ENCODE assay signal across 8 mouse cellular contexts in genomic region chr2:30062249-30063093, GRCm38 (mm10). TPM values are rescaled to one million over a fixed set of nuclear protein-coding genes. Genes with fewer than 3 reads are reported as not detected.
A peak's percentile ranks its signal among the peaks of the same experiment; 100 is the strongest.
DNase-seq lines count a peak whose midpoint lies in the region; ATAC-seq and TF ChIP-seq lines count a peak whose summit lies in the region.

No protein-coding gene starts in this region.

- peaks cover 8% of the 10 kb centered on the region; the same call in 1 of the 2 replicates for H3K4me1 ChIP-seq in forebrain, postnatal 0 days (ENCODE audit: insufficient read depth)
- peaks cover 31% of the 10 kb centered on the region for H3K4me1 ChIP-seq in hindbrain, embryonic 12.5 days
- peaks cover 42% of the 10 kb centered on the region for H3K4me1 ChIP-seq in limb, embryonic 10.5 days

- H3K36me3 ChIP-seq in forebrain, postnatal 0 days (ENCODE audit: insufficient read depth) = no peaks in the 10 kb centered on the region
- H3K36me3 ChIP-seq in hindbrain, embryonic 12.5 days = no peaks in the 10 kb centered on the region
- H3K36me3 ChIP-seq in limb, embryonic 10.5 days = peaks cover 4% of the 10 kb centered on the region; the same call in 1 of the 2 replicates

- no peaks in the 10 kb centered on the region for H3K27me3 ChIP-seq in forebrain, postnatal 0 days (ENCODE audit: insufficient read depth, low read length)
- no peaks in the 10 kb centered on the region for H3K27me3 ChIP-seq in hindbrain, embryonic 12.5 days
- no peaks in the 10 kb centered on the region for H3K27me3 ChIP-seq in limb, embryonic 10.5 days (ENCODE audit: low read depth, poor library complexity, severe bottlenecking)

- no peak for TF ChIP-seq CTCF in layer of hippocampus, adult 2 months (conservative IDR thresholded peaks at IDR 0.05)
- no peak for TF ChIP-seq CTCF in forebrain, postnatal 0 days (IDR thresholded peaks at IDR 0.05; ENCODE audit: low read depth)

- DNase-seq in layer of hippocampus, adult 2 months (ENCODE audit: low spot score in 2 of 2) = peak in 1 of 2 experiments; percentile 24
- no peak for DNase-seq in layer of hippocampus, adult 18-20 months (ENCODE audit: low spot score in 2 of 2)
- DNase-seq in cerebellum, adult 9-10 months = peak; percentile 66
- peak; percentile 60 for DNase-seq in forebrain, postnatal 0 days
- peak; percentile 83 for DNase-seq in limb, embryonic 10.5 days (ENCODE audit: low spot score)
- DNase-seq in mesoderm, embryonic 11.5 days (ENCODE audit: low read depth, low spot score) = peak; percentile 65
- DNase-seq in spleen, adult 18-20 months = peak; percentile 40 to 61

- H3K4me2 ChIP-seq in forebrain, postnatal 0 days (ENCODE audit: low read depth) = peak overlapping the region; percentile 91
- H3K4me2 ChIP-seq in hindbrain, embryonic 12.5 days (replicated peaks) = peak overlapping the region; percentile 78

- H3K9ac ChIP-seq in forebrain, postnatal 0 days = peak overlapping the region; percentile 57
- H3K9ac ChIP-seq in hindbrain, embryonic 12.5 days = peak overlapping the region; percentile 66

- ATAC-seq in forebrain, postnatal 0 days = no peak
- no peak for ATAC-seq in hindbrain, embryonic 12.5 days (ENCODE audit: low FRiP score)

- peak overlapping the region; percentile 55 for H3K4me3 ChIP-seq in layer of hippocampus, adult 2 months
- H3K4me3 ChIP-seq in forebrain, postnatal 0 days (ENCODE audit: low read depth, low read length) = peak overlapping the region; percentile 47
- peak overlapping the region; percentile 52 for H3K4me3 ChIP-seq in hindbrain, embryonic 12.5 days
- peak overlapping the region; percentile 65 for H3K4me3 ChIP-seq in limb, embryonic 10.5 days

- H3K9me3 ChIP-seq in forebrain, postnatal 0 days (ENCODE audit: low read length) = no peaks in the 10 kb centered on the region
- no peaks in the 10 kb centered on the region for H3K9me3 ChIP-seq in hindbrain, embryonic 12.5 days (replicated peaks)
- no peaks in the 10 kb centered on the region for H3K9me3 ChIP-seq in limb, embryonic 10.5 days (replicated peaks)

- peak overlapping the region; percentile 84 for H3K27ac ChIP-seq in layer of hippocampus, adult 2 months
- peak overlapping the region; percentile 69 for H3K27ac ChIP-seq in forebrain, postnatal 0 days (ENCODE audit: low read depth, low read length)
- H3K27ac ChIP-seq in hindbrain, embryonic 12.5 days = peak overlapping the region; percentile 82
- peak overlapping the region; percentile 96 for H3K27ac ChIP-seq in limb, embryonic 10.5 days

- under 1% methylated on average over 40 of the region's 40 CpGs for WGBS in forebrain, postnatal 0 days
- under 1% methylated on average over 40 of the region's 40 CpGs for WGBS in hindbrain, embryonic 12.5 days
- WGBS in limb, embryonic 10.5 days = under 1% methylated on average over 40 of the region's 40 CpGs

RNA-seq across cellular contexts. Expression of gene Set, which starts 5.3 kb away (rescaled TPM):
- 100 to 1,000 TPM; 171 to 197 TPM for total RNA-seq in layer of hippocampus, adult 2 months (2021)
- total RNA-seq in layer of hippocampus, adult 18-20 months (2021) = 100 to 1,000 TPM; 192 to 199 TPM
- 361 and 392 TPM in 2 replicates for total RNA-seq in forebrain, postnatal 0 days (2014; rRNA removed)
- 349 and 384 TPM in 2 replicates for polyA plus RNA-seq in forebrain, postnatal 0 days (2015; fragmentation: Nextera tagmentation; extraction: Ambion mirVana)
- polyA plus RNA-seq in hindbrain, embryonic 12.5 days (2016; fragmentation: Nextera tagmentation; extraction: Ambion mirVana) = 558 and 568 TPM in 2 replicates
- polyA plus RNA-seq in limb, embryonic 10.5 days (2016; fragmentation: Nextera tagmentation; extraction: Ambion mirVana) = 854 and 929 TPM in 2 replicates

RNA-seq across cellular contexts. Expression of gene Wdr34, which starts 13.8 kb away (rescaled TPM):
- 10 to 100 TPM; 37.3 to 37.4 TPM for total RNA-seq in layer of hippocampus, adult 2 months (2021)
- total RNA-seq in layer of hippocampus, adult 18-20 months (2021) = 10 to 100 TPM; 38.3 to 39.4 TPM
- total RNA-seq in forebrain, postnatal 0 days (2014; rRNA removed) = 88.4 and 103 TPM in 2 replicates
- polyA plus RNA-seq in forebrain, postnatal 0 days (2015; fragmentation: Nextera tagmentation; extraction: Ambion mirVana) = 65.1 and 83.6 TPM in 2 replicates
- polyA plus RNA-seq in hindbrain, embryonic 12.5 days (2016; fragmentation: Nextera tagmentation; extraction: Ambion mirVana) = 40.4 and 41.0 TPM in 2 replicates
- polyA plus RNA-seq in limb, embryonic 10.5 days (2016; fragmentation: Nextera tagmentation; extraction: Ambion mirVana) = 38.6 and 45.0 TPM in 2 replicates

RNA-seq across cellular contexts. Expression of gene Pkn3, which starts 15.0 kb away (rescaled TPM):
- 1 to 10 TPM; 1.7 to 2.1 TPM for total RNA-seq in layer of hippocampus, adult 2 months (2021)
- total RNA-seq in layer of hippocampus, adult 18-20 months (2021) = 1 to 10 TPM; 2.1 to 3.8 TPM
- 2.0 and 4.7 TPM in 2 replicates for total RNA-seq in forebrain, postnatal 0 days (2014; rRNA removed)
- polyA plus RNA-seq in forebrain, postnatal 0 days (2015; fragmentation: Nextera tagmentation; extraction: Ambion mirVana) = 0.80 and 0.86 TPM in 2 replicates
- polyA plus RNA-seq in hindbrain, embryonic 12.5 days (2016; fragmentation: Nextera tagmentation; extraction: Ambion mirVana) = 7.0 and 7.2 TPM in 2 replicates
- polyA plus RNA-seq in limb, embryonic 10.5 days (2016; fragmentation: Nextera tagmentation; extraction: Ambion mirVana) = 13.5 and 14.7 TPM in 2 replicates

RNA-seq across cellular contexts. Expression of gene Zdhhc12, which starts 31.0 kb away (rescaled TPM):
- 1 to 10 TPM; 7.6 to 9.1 TPM for total RNA-seq in layer of hippocampus, adult 2 months (2021)
- total RNA-seq in layer of hippocampus, adult 18-20 months (2021) = 10 to 100 TPM in 1 of 2 experiments, 1 to 10 TPM in 1; 7.9 to 10.5 TPM
- total RNA-seq in forebrain, postnatal 0 days (2014; rRNA removed) = 19.5 and 25.7 TPM in 2 replicates
- polyA plus RNA-seq in forebrain, postnatal 0 days (2015; fragmentation: Nextera tagmentation; extraction: Ambion mirVana) = 20.8 and 23.3 TPM in 2 replicates
- polyA plus RNA-seq in hindbrain, embryonic 12.5 days (2016; fragmentation: Nextera tagmentation; extraction: Ambion mirVana) = 23.7 and 25.5 TPM in 2 replicates
- polyA plus RNA-seq in limb, embryonic 10.5 days (2016; fragmentation: Nextera tagmentation; extraction: Ambion mirVana) = 35.6 and 37.2 TPM in 2 replicates

Comparison
In these comparisons a context has a peak if more than half of its experiments do, and no peak if none do; other contexts are left out.
1. DNase-seq: peak in cerebellum, adult 9-10 months (single experiment), forebrain, postnatal 0 days (single experiment), limb, embryonic 10.5 days (single experiment), mesoderm, embryonic 11.5 days (single experiment) and spleen, adult 18-20 months (2 of 2); none in layer of hippocampus, adult 18-20 months (0 of 2).
2. Peak in every context shown above with its lines, with median percentiles within 50 percentile points of each other: H3K27ac ChIP-seq and H3K4me3 ChIP-seq.